ENCODE assay signal across 16 mouse cellular contexts in the genomic region with DNA sequence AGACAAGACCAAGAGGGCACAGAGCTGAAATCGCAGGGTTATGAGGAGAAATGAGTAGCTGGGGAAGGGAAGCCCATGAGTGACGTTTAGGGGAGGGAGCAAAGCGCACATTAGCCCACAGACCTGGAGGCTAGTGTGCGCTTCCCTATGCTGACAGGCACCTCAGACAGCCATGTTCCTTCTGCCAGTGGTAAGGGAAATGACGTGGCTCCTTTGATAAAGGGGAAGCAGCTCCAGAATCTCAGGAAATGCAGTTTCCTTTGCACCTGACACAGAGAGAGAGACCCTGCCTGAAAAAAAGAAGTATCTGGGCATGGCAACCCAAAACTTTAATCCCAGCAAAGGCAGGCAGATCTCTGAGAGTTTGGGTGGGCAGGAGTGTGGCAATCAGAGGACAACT. TPM values are rescaled to one million over a fixed set of nuclear protein-coding genes. Genes with fewer than 3 reads are reported as not detected.
DNase-seq lines count a peak whose midpoint lies in the region; ATAC-seq and TF ChIP-seq lines count a peak whose summit lies in the region.
"Had no signal": no experiment of that assay in that cellular context is flagged by ENCODE, and none has a peak within 500 bp of the region (broad histone marks: within the 10 kb centered on the region; RNA-seq: fewer than 3 reads in every experiment).

No protein-coding gene starts in this region.

- TF ChIP-seq CTCF in CH12.LX (conservative IDR thresholded peaks at IDR 0.05 in 1 of 2, IDR thresholded peaks at IDR 0.05 in 1 of 2; ENCODE audit: low read depth in 2 of 2, low read length in 2 of 2): no peak

- in situ Hi-C loops in CH12.LX (cut with MboI; ENCODE audit: low pct_ligation_motif_present, low pct_unique_long_range_greater_than_20kb, low sequenced_read_pairs): no loop called here

- 53% methylated on average over 5 of the region's 5 CpGs for WGBS in liver, embryonic 12.5 days (ENCODE audit: insufficient replicate concordance)

- TF ChIP-seq POLR2A in CH12.LX (IDR thresholded peaks at IDR 0.05; ENCODE audit: low read depth, low read length): no peak

- no peaks in the 10 kb centered on the region for H3K27me3 ChIP-seq in liver, embryonic 12.5 days (replicated peaks)
- H3K27me3 ChIP-seq in CH12.LX (replicated peaks): peaks cover 2% of the 10 kb centered on the region
- H3K27me3 ChIP-seq: midbrain, embryonic 12.5 days had no signal

- TF ChIP-seq EP300 in CH12.LX (IDR thresholded peaks at IDR 0.05; ENCODE audit: low read length): no peak

- H3K36me3 ChIP-seq in liver, embryonic 12.5 days: no peaks in the 10 kb centered on the region
- H3K36me3 ChIP-seq in CH12.LX (replicated peaks in 1 of 2; ENCODE audit: control insufficient read depth in 1 of 2, insufficient read depth in 1 of 2, low read length in 1 of 2): peaks cover 0 to 3% of the 10 kb centered on the region in 2 experiments
- H3K36me3 ChIP-seq: midbrain, embryonic 12.5 days had no signal

- peaks cover 44% of the 10 kb centered on the region for H3K4me1 ChIP-seq in liver, embryonic 12.5 days
- H3K4me1 ChIP-seq in CH12.LX (ENCODE audit: control insufficient read depth in 1 of 2, insufficient read depth in 2 of 2): peaks cover 13 to 40% of the 10 kb centered on the region in 2 experiments

- no peak overlapping the region for H3K4me3 ChIP-seq in liver, embryonic 12.5 days
- H3K4me3 ChIP-seq in CH12.LX (replicated peaks in 1 of 3; ENCODE audit: low read depth in 2 of 3, low read length in 2 of 3, poor library complexity in 1 of 3): no peak overlapping the region

- H3K9me3 ChIP-seq in liver, embryonic 12.5 days (replicated peaks): no peaks in the 10 kb centered on the region
- no peaks in the 10 kb centered on the region for H3K9me3 ChIP-seq in CH12.LX (replicated peaks; ENCODE audit: low read length)
- H3K9me3 ChIP-seq: midbrain, embryonic 12.5 days had no signal

- peak overlapping the region; percentile 77 for H3K4me2 ChIP-seq in liver, embryonic 12.5 days
- no peak overlapping the region for H3K4me2 ChIP-seq in CH12.LX (ENCODE audit: insufficient read depth, low read depth, poor library complexity, severe bottlenecking)

- no peak for TF ChIP-seq RAD21 in CH12.LX (IDR thresholded peaks at IDR 0.05; ENCODE audit: low read depth, low read length)

- DNase-seq in liver: no peak
- no peak for DNase-seq in CH12.LX (ENCODE audit: extremely low read depth)
- no peak for DNase-seq in neural tube, embryonic 10.5 days (ENCODE audit: extremely low spot score, low spot score)
- DNase-seq in heart, postnatal 4 days: no peak
- DNase-seq in frontal cortex, postnatal 36 days (ENCODE audit: low spot score in 2 of 2): no peak
- DNase-seq: adrenal gland, adult 2 months; kidney, postnatal 10 days; layer of hippocampus, adult 9-11 months; lung, embryonic 14.5 days had no signal

- H3K79me2 ChIP-seq in CH12.LX (replicated peaks; ENCODE audit: control insufficient read depth, extremely low read depth, insufficient read depth, poor library complexity, severe bottlenecking): peaks cover 16% of the 10 kb centered on the region; the same call in 1 of the 2 replicates

- dilution Hi-C loops in CH12.LX (cut with MboI; ENCODE audit: extremely low pct_ligation_motif_present, extremely low pct_unique_long_range_greater_than_20kb, low sequenced_read_pairs): no loop called here

- no peak overlapping the region for H3K9ac ChIP-seq in liver, embryonic 12.5 days
- no peak overlapping the region for H3K9ac ChIP-seq in CH12.LX (ENCODE audit: insufficient read depth, low read depth)
- H3K9ac ChIP-seq: lung, embryonic 14.5 days; midbrain, embryonic 12.5 days had no signal

- peak overlapping the region; percentile 83 for H3K27ac ChIP-seq in liver, embryonic 12.5 days
- no peak overlapping the region for H3K27ac ChIP-seq in CH12.LX (ENCODE audit: insufficient read depth, low read depth)
- H3K27ac ChIP-seq: midbrain, embryonic 12.5 days had no signal

- no peak for ATAC-seq in liver, embryonic 12.5 days
- peak; percentile 78 for ATAC-seq in granulocyte monocyte progenitor cell, adult 5-6 weeks (replicated peaks; ENCODE audit: poor library complexity, severe bottlenecking)
- ATAC-seq in monocyte, adult 5-6 weeks (replicated peaks; ENCODE audit: insufficient number of reproducible peaks, low FRiP score, low TSS enrichment, poor library complexity, severe bottlenecking): peak; percentile 48

TF ChIP-seq in CH12.LX, 34 proteins besides CTCF, POLR2A, EP300 and RAD21:
- no peak for TF ChIP-seq GABPA (IDR thresholded peaks at IDR 0.05; ENCODE audit: insufficient replicate concordance, low read depth, low read length)
- 0 out of 2 replicates have a peak, but pooled peaks have one; percentile 18 for TF ChIP-seq BHLHE40 (IDR thresholded peaks at IDR 0.05; ENCODE audit: low read depth, low read length)

RNA-seq across cellular contexts. Expression of gene Vps4a, which starts 1.0 kb away (rescaled TPM):
- polyA plus RNA-seq in liver, embryonic 12.5 days (2016; fragmentation: Nextera tagmentation; extraction: Ambion mirVana): 32.8 and 33.7 TPM in 2 replicates
- total RNA-seq in CH12.LX (2012; rRNA removed) (26.9 and 28.6 TPM in 2 replicates), CH12.LX (2014; rRNA removed) (30.8 and 31.4 TPM in 2 replicates)
- polyA plus RNA-seq in CH12.LX (2012; ENCODE audit: insufficient read length, low read depth): 26.3 and 27.1 TPM in 2 replicates
- 21.7 and 22.4 TPM in 2 replicates for total RNA-seq in granulocyte monocyte progenitor cell, adult 5-6 weeks (2014; fragmentation: Nextera tagmentation)
- 29.8 and 31.7 TPM in 2 replicates for total RNA-seq in granulocyte monocyte progenitor cell, adult 5-6 weeks (2017)
- 44.7 to 57.3 TPM (median 45.4 TPM) in 3 replicates for total RNA-seq in monocyte, adult 5-6 weeks (2017)
- 10 to 100 TPM; 54.2 to 59.1 TPM for total RNA-seq in heart, postnatal 4 days (2021)

RNA-seq across cellular contexts. Expression of gene Pdf, which starts 18.4 kb away (rescaled TPM):
- 30.1 and 35.4 TPM in 2 replicates for polyA plus RNA-seq in liver, embryonic 12.5 days (2016; fragmentation: Nextera tagmentation; extraction: Ambion mirVana)
- total RNA-seq in CH12.LX (2012; rRNA removed) (34.6 and 43.7 TPM in 2 replicates), CH12.LX (2014; rRNA removed) (49.4 and 50.2 TPM in 2 replicates)
- polyA plus RNA-seq in CH12.LX (2012; ENCODE audit: insufficient read length, low read depth): 36.8 and 38.9 TPM in 2 replicates
- 24.2 and 42.5 TPM in 2 replicates for total RNA-seq in granulocyte monocyte progenitor cell, adult 5-6 weeks (2014; fragmentation: Nextera tagmentation)
- total RNA-seq in granulocyte monocyte progenitor cell, adult 5-6 weeks (2017): 45.1 and 50.8 TPM in 2 replicates
- 7.6 to 22.4 TPM (median 8.8 TPM) in 3 replicates for total RNA-seq in monocyte, adult 5-6 weeks (2017)
- 10 to 100 TPM; 39.0 TPM for total RNA-seq in heart, postnatal 4 days (2021)

RNA-seq across cellular contexts. Expression of gene Cog8, which starts 26.4 kb away (rescaled TPM):
- polyA plus RNA-seq in liver, embryonic 12.5 days (2016; fragmentation: Nextera tagmentation; extraction: Ambion mirVana): 31.2 and 32.2 TPM in 2 replicates
- total RNA-seq in CH12.LX (2012; rRNA removed) (24.2 and 30.7 TPM in 2 replicates), CH12.LX (2014; rRNA removed) (35.6 and 39.3 TPM in 2 replicates)
- polyA plus RNA-seq in CH12.LX (2012; ENCODE audit: insufficient read length, low read depth): 31.5 and 35.3 TPM in 2 replicates
- total RNA-seq in granulocyte monocyte progenitor cell, adult 5-6 weeks (2014; fragmentation: Nextera tagmentation): 17.0 and 23.7 TPM in 2 replicates
- total RNA-seq in granulocyte monocyte progenitor cell, adult 5-6 weeks (2017): 22.3 and 25.0 TPM in 2 replicates
- 12.4 to 21.3 TPM (median 19.2 TPM) in 3 replicates for total RNA-seq in monocyte, adult 5-6 weeks (2017)
- 10 to 100 TPM; 16.9 to 18.3 TPM for total RNA-seq in heart, postnatal 4 days (2021)

RNA-seq across cellular contexts. Expression of gene Nip7, which starts 26.6 kb away (rescaled TPM):
- 83.4 and 83.8 TPM in 2 replicates for polyA plus RNA-seq in liver, embryonic 12.5 days (2016; fragmentation: Nextera tagmentation; extraction: Ambion mirVana)
- total RNA-seq in CH12.LX (2012; rRNA removed) (166 and 205 TPM in 2 replicates), CH12.LX (2014; rRNA removed) (210 and 226 TPM in 2 replicates)
- 231 and 233 TPM in 2 replicates for polyA plus RNA-seq in CH12.LX (2012; ENCODE audit: insufficient read length, low read depth)
- 53.7 and 59.8 TPM in 2 replicates for total RNA-seq in granulocyte monocyte progenitor cell, adult 5-6 weeks (2014; fragmentation: Nextera tagmentation)
- total RNA-seq in granulocyte monocyte progenitor cell, adult 5-6 weeks (2017): 56.1 and 67.4 TPM in 2 replicates
- 10.0 to 41.7 TPM (median 25.7 TPM) in 3 replicates for total RNA-seq in monocyte, adult 5-6 weeks (2017)
- 10 to 100 TPM; 37.4 to 41.1 TPM for total RNA-seq in heart, postnatal 4 days (2021)

RNA-seq across cellular contexts. Expression of gene Tmed6, which starts 35.4 kb away (rescaled TPM):
- 5.6 and 5.7 TPM in 2 replicates for polyA plus RNA-seq in liver, embryonic 12.5 days (2016; fragmentation: Nextera tagmentation; extraction: Ambion mirVana)
- total RNA-seq in CH12.LX (2012; rRNA removed) (0.55 TPM in 1 of 2 replicates, not detected in the other), CH12.LX (2014; rRNA removed) (0.97 and 1.1 TPM in 2 replicates)
- 0.36 and 0.48 TPM in 2 replicates for polyA plus RNA-seq in CH12.LX (2012; ENCODE audit: insufficient read length, low read depth)
- not detected in 2 replicates for total RNA-seq in granulocyte monocyte progenitor cell, adult 5-6 weeks (2014; fragmentation: Nextera tagmentation)
- not detected in 2 replicates for total RNA-seq in granulocyte monocyte progenitor cell, adult 5-6 weeks (2017)
- not detected in 3 replicates for total RNA-seq in monocyte, adult 5-6 weeks (2017)
- total RNA-seq in heart, postnatal 4 days (2021): not detected
- total RNA-seq: adrenal gland, adult 2 months; left cerebral cortex, postnatal 36 days had no signal
- polyA plus RNA-seq: adrenal gland, adult 2 months; heart, embryonic 16.5 days; midbrain, embryonic 12.5 days; neural tube, embryonic 11.5 days had no signal
